Mouse (Mus musculus) gastrocnemius, postnatal 4 days (tissue): ENCODE results near the gene Pgs1. TPM values are rescaled to one million over a fixed set of nuclear protein-coding genes. Genes with fewer than 3 reads are reported as not detected.
A peak's percentile ranks its signal among the peaks of the same experiment; 100 is the strongest.

Experiments
- DNase-seq, 2 experiments: peaks; one replicate each; pipeline ENCODE4 v3.0.0; 2021 to 2022; ENCODE audit warnings: low spot score in 2 of 2, mixed read lengths in 2 of 2
- total RNA-seq, 2 experiments: library from RNA; stranded (reverse); gene quantifications; 2 replicates each; pipeline ENCODE4 v1.2.3; 2021

Pgs1 gene
- total RNA-seq, 2 experiments from 2014 or later: 21.6 to 24.6 TPM

DNA sequence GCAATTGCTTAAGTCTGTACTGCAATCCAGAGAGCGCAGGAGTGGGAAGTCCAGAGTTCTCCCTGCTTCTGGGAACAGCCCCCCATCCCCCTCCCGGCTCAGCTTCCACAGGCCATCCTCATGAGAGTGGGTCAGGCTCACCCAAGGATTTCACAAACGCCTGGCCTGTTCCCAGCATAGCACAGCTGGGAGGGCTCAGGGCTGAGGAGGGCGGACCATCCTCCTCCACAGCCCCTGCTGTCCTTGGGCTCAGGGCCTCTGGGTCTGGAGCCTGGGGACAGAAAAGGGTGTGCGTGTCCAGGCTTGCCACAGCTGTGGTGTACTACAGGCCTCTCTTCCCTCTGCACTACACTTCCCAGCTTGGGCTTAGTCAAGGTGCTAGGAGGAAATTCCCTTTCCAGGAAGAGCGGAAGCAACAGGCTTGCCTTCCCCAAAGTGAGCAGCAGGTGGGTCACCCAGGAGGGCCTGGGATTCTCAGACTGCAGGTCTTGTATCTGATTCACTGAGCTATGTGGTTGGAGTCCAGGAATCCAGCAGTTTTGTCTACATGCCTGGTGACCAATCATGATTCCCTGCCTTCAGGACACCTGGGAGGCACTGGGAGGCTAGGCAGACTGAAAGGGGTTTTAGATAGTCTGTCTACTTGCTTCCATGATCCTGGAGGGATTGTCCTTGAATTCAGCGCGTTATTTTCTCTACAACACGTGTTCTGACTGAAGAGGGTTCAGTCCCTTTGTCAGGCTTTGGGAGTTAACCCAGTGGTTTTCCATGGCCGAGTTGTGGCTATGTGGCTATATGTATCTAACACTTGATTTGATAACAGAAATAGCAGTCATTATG is 23.6 kb upstream of the Pgs1 start:
- peak; percentile 68 to 88 for DNase-seq

GRCm38 (mm10) chr11:117963091-117963793 is 22.9 kb upstream of the Pgs1 start:
- DNase-seq: peak; percentile 99

- no peak for DNase-seq
These were observed 22.2 kb upstream of the Pgs1 start for GRCm38 (mm10) chr11:117963872-117964271.

DNA sequence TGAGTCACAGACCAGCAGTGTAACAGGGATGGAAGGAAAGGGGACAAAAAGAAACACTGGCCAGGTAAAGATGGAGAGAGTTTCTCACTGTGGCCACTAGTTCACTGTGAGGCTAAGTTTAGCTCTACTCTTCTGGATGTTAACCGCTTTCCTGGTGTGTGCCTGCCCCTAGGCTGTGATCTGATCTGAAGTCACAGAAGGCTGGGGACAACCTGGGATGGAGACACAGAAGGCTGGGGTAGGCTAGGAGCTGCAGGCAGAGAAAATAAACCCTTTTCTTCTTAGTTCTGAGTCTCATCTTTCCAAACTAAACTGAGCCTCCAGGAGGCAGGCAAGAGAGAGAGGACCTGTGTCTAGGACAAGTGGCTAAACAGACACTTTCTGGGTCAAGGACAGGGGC is 21.8 kb upstream of the Pgs1 start:
- DNase-seq: no peak

DNA sequence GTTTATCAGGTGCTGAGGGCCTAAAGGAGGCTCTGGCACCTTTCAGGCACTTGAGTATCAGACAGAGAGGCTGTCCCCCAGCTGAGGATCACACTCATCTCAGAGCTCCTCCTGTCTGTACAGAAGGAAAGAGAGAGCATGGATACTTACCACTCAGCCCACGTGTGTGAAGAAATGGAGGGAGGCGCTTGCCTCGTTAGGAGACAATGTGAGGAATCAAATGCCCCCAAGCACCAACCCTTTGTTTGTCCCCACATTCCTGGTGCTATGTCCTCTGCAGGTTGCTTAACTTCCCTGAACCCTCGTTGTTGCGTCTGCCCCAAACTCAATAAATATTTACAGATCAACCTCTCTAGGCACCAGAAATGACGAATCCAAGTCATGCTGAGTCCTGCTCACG is 21.0 kb upstream of the Pgs1 start:
- DNase-seq: no peak

DNA sequence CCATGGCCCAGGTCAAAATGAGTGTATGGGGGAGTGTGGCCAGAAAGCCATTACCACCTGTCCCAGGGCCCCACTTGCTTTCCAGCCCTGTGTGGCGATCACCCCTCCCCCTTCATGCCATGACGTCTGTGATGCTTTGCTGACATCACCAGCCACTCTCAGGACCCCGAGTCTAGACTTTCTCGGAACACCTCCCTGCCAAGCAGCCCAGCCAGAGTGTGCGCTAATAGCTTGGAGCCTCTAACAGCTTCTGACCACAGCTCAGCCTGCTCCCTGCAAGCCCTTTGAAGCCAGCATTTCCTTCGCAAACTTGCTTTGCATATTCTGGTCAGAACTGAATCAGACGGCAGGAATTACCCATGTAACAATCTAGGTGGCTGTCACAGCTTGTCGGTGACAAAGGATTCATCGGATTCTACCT is 20.5 kb upstream of the Pgs1 start:
- DNase-seq: peak in 1 of 2 experiments; percentile 17

DNA sequence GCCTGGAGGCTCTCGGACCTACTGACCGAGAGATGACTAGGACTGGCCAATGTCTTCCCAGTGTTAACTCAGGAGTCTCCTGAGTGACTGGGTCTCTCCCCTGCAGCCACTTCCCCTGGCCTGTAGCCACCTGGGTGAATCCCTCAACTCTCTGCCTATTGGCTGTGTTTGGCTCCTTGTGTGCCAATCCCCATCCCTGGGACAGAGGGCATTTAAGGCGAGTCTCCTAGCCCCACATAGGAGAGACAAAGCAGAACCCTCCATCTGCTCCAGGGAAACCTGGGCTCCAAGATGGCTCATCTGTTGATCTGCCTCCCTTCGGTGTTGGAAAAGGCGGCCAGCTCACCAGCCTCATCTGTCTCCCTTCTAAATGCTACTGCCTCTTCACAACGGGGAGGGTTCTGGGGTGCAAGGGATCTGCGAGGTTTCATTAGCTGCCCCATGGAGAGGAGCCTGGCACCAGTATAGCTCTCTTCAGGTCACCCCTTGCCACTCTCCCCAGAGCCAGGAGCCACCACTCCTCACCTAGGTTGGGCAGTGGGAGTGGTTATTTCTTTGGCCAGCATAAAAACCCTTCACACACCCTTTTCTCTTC is 19.5 kb upstream of the Pgs1 start:
- DNase-seq: no peak

- peak in 1 of 2 experiments; percentile 36 for DNase-seq
These were observed 18.7 kb upstream of the Pgs1 start for GRCm38 (mm10) chr11:117967249-117968015.

GRCm38 (mm10) chr11:117968016-117968671 is 17.9 kb upstream of the Pgs1 start:
- DNase-seq: peak in 1 of 2 experiments; percentile 53

DNA sequence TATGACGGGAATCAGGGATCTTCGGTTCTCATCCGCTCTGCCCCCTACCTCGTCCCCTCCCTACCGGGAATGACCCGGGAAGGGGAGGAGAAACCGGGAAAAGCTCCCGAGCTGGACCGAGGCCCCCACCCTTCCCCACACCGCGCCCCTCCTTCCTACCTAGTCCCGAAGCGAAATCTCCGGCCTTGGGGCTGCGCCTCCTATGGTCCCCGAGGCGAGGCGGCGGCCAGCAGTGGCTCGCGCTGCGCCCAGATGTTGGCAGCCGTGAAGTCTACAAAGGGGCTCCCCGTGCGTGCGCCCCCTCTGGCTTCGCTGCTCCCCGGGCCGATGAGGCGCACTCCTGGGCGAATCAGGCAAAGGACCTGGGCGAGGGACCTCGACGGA is 17.4 kb upstream of the Pgs1 start:
- DNase-seq: no peak

GRCm38 (mm10) chr11:117969100-117969944 is 16.8 kb upstream of the Pgs1 start:
- peak; percentile 97 to 98 for DNase-seq

DNA sequence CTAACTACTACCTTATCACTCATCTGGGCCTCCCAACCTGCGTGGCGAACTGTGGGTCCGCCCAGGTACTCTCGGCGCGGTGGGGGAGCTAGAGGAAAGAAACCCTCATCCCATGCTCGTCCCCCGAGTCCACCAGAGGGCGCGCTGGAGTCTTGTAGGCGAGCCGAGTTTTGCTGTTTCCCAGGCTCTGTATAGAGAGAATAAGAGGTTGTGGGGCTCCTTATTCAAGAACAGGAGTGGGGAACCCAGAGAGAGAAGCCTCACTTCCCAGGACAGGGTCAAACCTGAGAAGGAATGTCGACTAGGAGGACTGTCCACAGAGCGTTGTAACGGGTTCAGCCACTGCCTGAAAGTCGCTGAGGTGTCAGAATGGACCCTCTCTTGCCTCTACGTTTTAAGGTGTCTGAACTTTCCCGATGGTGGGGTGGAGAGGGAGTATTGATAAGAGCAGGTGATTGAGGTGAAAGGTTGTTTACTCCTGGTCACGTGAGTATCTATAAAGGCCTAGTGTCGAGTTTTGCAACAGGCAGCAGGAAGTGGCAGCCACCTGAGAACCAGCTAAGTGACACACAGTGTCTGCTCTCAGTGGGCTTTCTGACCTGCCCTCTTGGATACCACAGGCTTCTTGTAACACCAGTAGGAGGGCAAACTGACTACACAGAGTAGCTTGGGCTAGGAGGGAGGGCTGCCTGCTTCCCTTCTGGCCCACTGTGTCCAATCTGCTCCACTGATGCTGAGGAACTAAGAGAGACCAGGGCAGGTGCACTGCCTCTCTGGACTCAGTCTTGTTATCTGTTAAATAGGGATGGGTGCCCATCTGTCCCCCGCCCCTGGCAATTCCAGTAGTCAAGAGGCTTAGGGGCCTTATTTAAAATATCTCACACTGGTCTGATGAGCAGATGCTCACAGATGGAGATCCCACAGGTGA is 15.9 kb upstream of the Pgs1 start, which contains the start of gene Socs3:
TSS of gene Socs3 (minus strand) at position 103 of the 928 bp plus-strand sequence.
- peak; percentile 94 to 95 for DNase-seq

DNA sequence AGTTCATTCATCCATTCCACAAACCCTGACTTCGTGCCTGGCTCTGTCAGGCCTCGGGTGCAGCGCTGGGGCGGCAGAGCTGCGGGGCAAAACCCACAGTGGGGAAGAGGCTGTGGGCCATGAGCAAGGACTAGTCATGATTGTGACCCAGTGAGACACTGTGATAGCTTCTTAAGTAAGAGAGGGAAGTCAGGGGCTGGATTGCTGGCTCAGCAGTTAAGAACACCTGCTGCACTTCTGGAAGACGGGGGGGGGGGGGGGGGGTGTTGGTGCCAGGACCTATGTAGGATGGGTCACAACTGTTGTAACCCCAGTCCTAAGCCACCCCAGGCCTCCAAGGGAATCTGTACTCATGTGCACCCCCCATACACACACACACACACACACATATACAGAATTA is 15.0 kb upstream of the Pgs1 start:
- DNase-seq: no peak

- DNase-seq: no peak
These were observed 14.3 kb upstream of the Pgs1 start for GRCm38 (mm10) chr11:117971646-117972242.

- no peak for DNase-seq
These were observed 13.2 kb upstream of the Pgs1 start for GRCm38 (mm10) chr11:117972656-117973558.

DNA sequence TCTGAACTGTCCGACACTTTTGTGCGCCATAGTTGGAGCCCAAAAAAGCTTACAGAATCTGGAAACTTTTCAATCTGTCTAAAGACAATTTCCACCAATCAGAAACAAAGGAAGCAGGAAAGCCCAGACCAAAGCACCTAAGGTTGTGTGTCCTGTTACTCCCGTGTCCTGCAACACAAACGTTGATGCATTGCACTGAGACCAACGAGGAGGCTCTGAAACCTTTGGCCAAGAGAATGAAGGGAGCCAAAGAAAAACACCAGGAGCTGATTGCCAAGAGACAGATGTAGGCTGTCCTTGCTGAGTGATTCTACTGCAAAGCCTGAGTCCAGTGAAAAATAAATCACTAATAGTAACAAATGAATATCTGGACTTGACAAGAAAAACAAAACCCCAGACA is 12.5 kb upstream of the Pgs1 start:
- no peak for DNase-seq
